Mouse (Mus musculus): ENCODE measurements at regions not wholly inside any gene's neighbourhood (a gene's known extent, or its start where the extent isn't known, plus 50 kb on each side); places are given as distances from the start of the nearest gene placed in this dataset.

DNA sequence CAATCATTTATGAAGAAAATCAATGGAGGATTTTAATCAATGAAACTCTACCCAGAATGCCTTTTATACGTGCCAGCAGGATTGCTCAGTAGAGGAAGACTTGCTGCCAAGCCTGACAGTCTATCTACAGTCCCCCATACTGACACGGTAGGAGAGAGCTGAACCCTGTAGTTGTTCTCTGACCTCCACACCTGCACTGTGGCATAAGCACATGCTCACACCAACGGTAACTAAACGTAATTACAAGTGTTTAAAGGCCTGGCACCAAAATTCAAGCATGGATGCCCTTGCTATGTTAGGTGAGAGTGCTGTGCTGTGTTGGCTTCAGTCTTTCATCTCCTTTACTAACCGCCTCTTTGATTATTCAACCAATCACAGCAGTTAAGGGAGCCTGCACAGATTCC, 190.8 kb downstream of the Pfkfb3 start:
- DNase-seq (ENCODE audit: low spot score in 2 of 2), result no peak

DNA sequence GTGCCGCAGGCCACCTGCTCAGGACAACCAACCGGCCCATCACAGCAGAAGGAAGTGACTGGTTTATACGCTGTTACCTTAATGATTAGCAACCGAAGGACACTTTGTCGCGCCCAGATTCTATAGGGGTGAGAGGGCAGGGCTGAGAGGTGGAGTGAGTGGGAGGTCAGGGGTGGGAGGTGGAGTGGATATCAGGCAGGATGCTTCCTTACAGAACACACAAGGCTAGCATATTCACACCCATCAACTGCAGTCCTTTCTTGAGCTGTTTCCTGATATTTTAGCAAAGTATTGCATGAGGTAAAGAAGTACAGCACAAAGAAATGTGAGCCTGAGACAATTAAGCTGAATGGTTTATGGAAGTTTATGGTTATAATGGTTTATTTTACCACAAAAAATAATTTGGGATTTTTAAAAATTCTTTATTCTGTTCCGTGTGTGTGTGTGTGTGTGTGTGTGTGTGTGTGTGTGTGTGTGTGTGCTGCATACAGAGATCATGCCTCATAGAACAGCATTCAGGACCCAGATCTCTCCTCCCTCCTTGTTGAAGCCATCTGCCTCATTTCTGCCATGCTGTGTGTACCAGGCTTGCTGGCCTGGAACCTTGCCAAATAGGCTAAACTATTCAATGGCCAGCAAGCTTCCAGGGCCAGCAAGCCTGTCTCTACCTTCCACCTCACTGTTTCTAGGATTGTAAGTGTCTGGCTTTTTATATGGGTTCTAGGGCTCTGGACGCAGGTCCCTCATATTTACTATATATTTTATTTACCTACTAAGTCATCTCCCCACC, 190.5 kb downstream of the Prkcq start:
- no peak for DNase-seq (ENCODE audit: low spot score in 2 of 2)

DNA sequence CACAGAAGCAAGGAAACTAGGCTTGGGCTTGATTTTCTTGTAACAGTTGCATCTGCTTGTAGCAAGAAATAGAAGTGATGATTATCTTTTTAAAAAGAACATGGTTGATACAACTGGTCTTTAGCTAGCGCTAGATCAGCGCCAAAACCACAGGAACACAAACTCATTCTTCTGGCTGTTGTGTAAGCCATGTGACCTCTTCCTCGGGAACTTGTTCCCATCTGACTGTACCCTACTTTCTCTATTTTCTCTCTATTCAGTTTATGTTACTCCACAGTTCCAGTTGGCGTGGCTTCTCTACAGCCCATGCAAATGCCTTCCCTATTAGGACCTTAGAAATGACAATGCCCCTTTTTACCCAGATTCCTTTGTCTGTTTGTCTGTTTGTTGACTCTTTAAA, 187.4 kb downstream of the Prkcq start:
- no peak for DNase-seq (ENCODE audit: low spot score in 2 of 2)

DNA sequence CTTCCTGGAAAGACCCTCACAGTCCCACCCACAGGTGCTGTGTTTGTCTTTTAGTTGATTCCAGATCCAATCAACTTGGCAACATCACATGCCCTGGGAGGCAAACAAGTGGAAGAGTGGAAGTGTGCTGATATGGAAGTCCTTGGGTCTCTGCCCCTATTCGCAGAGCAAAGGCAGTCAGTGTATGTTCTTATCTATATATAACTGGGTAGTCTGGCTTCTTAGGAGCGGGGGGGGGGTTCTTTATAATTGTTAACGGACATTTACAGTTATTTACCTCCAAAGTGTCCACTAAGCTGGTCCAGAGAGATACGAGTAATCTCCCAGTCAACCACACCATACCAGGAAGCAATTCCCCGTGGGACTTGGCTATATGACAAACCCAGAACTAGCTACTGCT, 184.8 kb downstream of the Prkcq start:
- DNase-seq (ENCODE audit: low spot score in 2 of 2), result no peak

DNA sequence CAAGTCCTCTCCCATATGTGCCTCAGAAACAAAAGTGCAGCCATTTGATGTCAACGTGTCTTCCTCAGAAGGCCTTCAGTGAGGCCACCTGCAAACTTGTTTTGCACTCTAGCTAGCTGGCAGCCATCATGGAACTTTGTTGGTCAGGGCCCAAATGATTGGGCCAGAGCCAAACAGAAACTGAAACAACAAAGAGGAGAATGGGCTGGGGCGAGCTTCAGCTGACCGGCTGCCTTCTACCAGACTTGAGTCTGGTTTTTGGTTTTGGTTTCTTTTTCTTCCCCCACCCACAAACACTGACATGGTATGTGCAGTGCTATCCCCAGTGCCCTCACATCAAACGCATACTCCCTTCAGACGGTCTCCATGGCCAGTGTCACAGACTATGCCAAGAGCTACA, 183.7 kb downstream of the Prkcq start:
- DNase-seq (ENCODE audit: low spot score in 2 of 2), result no peak

Data from urinary bladder, postnatal 36 days (tissue).